Mouse (Mus musculus) embryonic facial prominence, embryonic 14.5 days (tissue): ENCODE measurements around the gene Zcchc24. TPM values are rescaled to one million over a fixed set of nuclear protein-coding genes. Genes with fewer than 3 reads are reported as not detected.
A peak's percentile ranks its signal among the peaks of the same experiment; 100 is the strongest.

ENCODE experiments used
- ATAC-seq: fragments of 200-750 bp; cut with Nextera tagmentation; 2 replicates; pipeline ENCODE4 v1.8.0; 2017; ENCODE audit warnings: low read depth, moderate number of reproducible peaks, moderate TSS enrichment
- DNase-seq: peaks from one replicate; pipeline ENCODE4 v3.0.0-alpha.2; 2015; ENCODE audit warnings: low spot score
- H3K27ac ChIP-seq: fragments of 300-500 bp; sonication (generic); replicated peaks from 2 replicates; pipeline ENCODE4 v1.5.1; 2014; ENCODE audit warnings: low read depth, mild to moderate bottlenecking, low read length, moderate library complexity
- H3K27me3 ChIP-seq: fragments of 300-500 bp; sonication (generic); replicated peaks from 2 replicates; pipeline ENCODE4 v1.6.1; 2014; ENCODE audit warnings: low read length; ENCODE audit not compliant: control insufficient read depth, insufficient read depth
- H3K36me3 ChIP-seq: fragments of 300-500 bp; sonication (generic); 2 replicates; pipeline ENCODE4 v1.6.1; 2014; ENCODE audit warnings: low read length, mixed read lengths; ENCODE audit not compliant: control insufficient read depth, insufficient read depth
- H3K4me1 ChIP-seq: fragments of 300-500 bp; sonication (generic); 2 replicates; pipeline ENCODE4 v1.6.1; 2014; ENCODE audit warnings: antibody characterized with exemption, low read length; ENCODE audit not compliant: control insufficient read depth, insufficient read depth
- H3K4me2 ChIP-seq: fragments of 300-500 bp; sonication (generic); 2 replicates; pipeline ENCODE4 v1.6.1; 2014; ENCODE audit warnings: low read depth, mild to moderate bottlenecking, low read length, moderate library complexity, mixed read lengths
- H3K4me3 ChIP-seq: fragments of 300-500 bp; sonication (generic); 2 replicates; pipeline ENCODE4 v1.5.1; 2014; ENCODE audit warnings: low read depth, mild to moderate bottlenecking, low read length
- H3K9ac ChIP-seq: fragments of 300-500 bp; sonication (generic); 2 replicates; pipeline ENCODE4 v1.6.1; 2014; ENCODE audit warnings: low read depth, mild to moderate bottlenecking, low read length, moderate library complexity, mixed read lengths
- H3K9me3 ChIP-seq: fragments of 300-500 bp; sonication (generic); 2 replicates; pipeline ENCODE4 v1.6.1; 2016; ENCODE audit warnings: low read length; ENCODE audit not compliant: control insufficient read depth
- WGBS: fragments of 180-500 bp; shearing (Covaris S2); extraction: QIAGEN DNeasy Blood & Tissue Kit; methylation state at CpG from one replicate; pipeline ENCODE4 v1.1.7; 2014; 5-methylcytosine and 5-hydroxymethylcytosine counted together
- polyA plus RNA-seq: library from polyadenylated mRNA; unstranded; fragments of >200 nt; fragmentation: Nextera tagmentation; extraction: Ambion mirVana; gene quantifications from 2 replicates; pipeline ENCODE4 v1.2.1, GENCODE M21; 2014

The Zcchc24 gene
- polyA plus RNA-seq, 1 experiment from 2014 or later = 45.6 TPM

GRCm38 (mm10) chr14:25769626-25770306 is 927 bp upstream of the Zcchc24 start:
- ATAC-seq (peak; percentile 23), DNase-seq (peak; percentile 90)
- Histone ChIP-seq H3K27me3 (no peaks in the 10 kb centered on the region), H3K36me3 (no peaks in the 10 kb centered on the region), H3K9me3 (no peaks in the 10 kb centered on the region), H3K4me2 (peak overlapping the region; percentile 90), H3K9ac (no peak overlapping the region), H3K4me1 (peaks cover 36% of the 10 kb centered on the region), H3K4me3 (peak overlapping the region; percentile 78; the same call in 1 of the 2 replicates), H3K27ac (peak overlapping the region; percentile 92)
- 12% methylated on average over 5 of the region's 8 CpGs for WGBS

- peak overlapping the region; percentile 92 for H3K27ac ChIP-seq
- ATAC-seq (peak; percentile 23), DNase-seq (peak; percentile 48)
- H3K4me3 ChIP-seq = peak overlapping the region; percentile 78
- H3K4me2 ChIP-seq = peak overlapping the region; percentile 90
- no peaks in the 10 kb centered on the region for H3K36me3 ChIP-seq
- no peaks in the 10 kb centered on the region for H3K27me3 ChIP-seq
- WGBS = under 1% methylated on average over 27 of the region's 50 CpGs
- H3K4me1 ChIP-seq = peaks cover 33% of the 10 kb centered on the region
- peak overlapping the region; percentile 86 for H3K9ac ChIP-seq
- H3K9me3 ChIP-seq = no peaks in the 10 kb centered on the region
Measured at GRCm38 (mm10) chr14:25768261-25768893, 462 bp downstream of the Zcchc24 start.

GRCm38 (mm10) chr14:25767725-25768203 is 1.1 kb downstream of the Zcchc24 start:
- Histone ChIP-seq H3K36me3 (no peaks in the 10 kb centered on the region), H3K9me3 (no peaks in the 10 kb centered on the region), H3K4me2 (peak overlapping the region; percentile 90), H3K4me3 (peak overlapping the region; percentile 78), H3K27me3 (no peaks in the 10 kb centered on the region), H3K27ac (peak overlapping the region; percentile 92), H3K9ac (peak overlapping the region; percentile 86), H3K4me1 (peaks cover 33% of the 10 kb centered on the region)
- DNase-seq (peak; percentile 35), ATAC-seq (no peak)
- WGBS = 4% methylated on average over 6 of the region's 6 CpGs

GRCm38 (mm10) chr14:25766441-25766840 is 2.4 kb downstream of the Zcchc24 start:
- Histone ChIP-seq H3K4me1 (peaks cover 33% of the 10 kb centered on the region), H3K36me3 (no peaks in the 10 kb centered on the region), H3K4me3 (peak overlapping the region; percentile 78), H3K9ac (peak overlapping the region; percentile 86), H3K27me3 (no peaks in the 10 kb centered on the region), H3K27ac (peak overlapping the region; percentile 17; the same call in 1 of the 2 replicates), H3K4me2 (peak overlapping the region; percentile 90), H3K9me3 (no peaks in the 10 kb centered on the region)
- 14% methylated on average over 4 of the region's 4 CpGs for WGBS
- DNase-seq (no peak), ATAC-seq (no peak)

GRCm38 (mm10) chr14:25765921-25766320 is 2.9 kb downstream of the Zcchc24 start:
- ATAC-seq (no peak), DNase-seq (no peak)
- peak overlapping the region; percentile 74; the same call in 1 of the 2 replicates for H3K27ac ChIP-seq
- H3K4me1 ChIP-seq = peaks cover 38% of the 10 kb centered on the region
- H3K4me3 ChIP-seq = peak overlapping the region; percentile 78
- no peaks in the 10 kb centered on the region for H3K36me3 ChIP-seq
- H3K27me3 ChIP-seq = no peaks in the 10 kb centered on the region
- H3K9ac ChIP-seq = peak overlapping the region; percentile 86; the same call in 1 of the 2 replicates
- no peaks in the 10 kb centered on the region for H3K9me3 ChIP-seq
- WGBS = 36% methylated on average over 8 of the region's 8 CpGs
- H3K4me2 ChIP-seq = peak overlapping the region; percentile 90

GRCm38 (mm10) chr14:25765146-25765545 is 3.7 kb downstream of the Zcchc24 start:
- peak overlapping the region; percentile 78; the same call in 1 of the 2 replicates for H3K4me3 ChIP-seq
- WGBS = 44% methylated on average over 12 of the region's 12 CpGs
- ATAC-seq = no peak
- H3K4me1 ChIP-seq = peaks cover 43% of the 10 kb centered on the region
- H3K27me3 ChIP-seq = no peaks in the 10 kb centered on the region
- peak overlapping the region; percentile 90 for H3K4me2 ChIP-seq
- no peaks in the 10 kb centered on the region for H3K36me3 ChIP-seq
- H3K9me3 ChIP-seq = no peaks in the 10 kb centered on the region
- peak overlapping the region; percentile 74 for H3K27ac ChIP-seq
- H3K9ac ChIP-seq = 0 out of 2 replicates have a peak overlapping the region, but pooled peaks have one; percentile 56
- DNase-seq = no peak

- no peak overlapping the region for H3K9ac ChIP-seq
- WGBS = 88% methylated on average over 5 of the region's 5 CpGs
- H3K4me3 ChIP-seq = no peak overlapping the region
- no peak for ATAC-seq
- H3K27me3 ChIP-seq = no peaks in the 10 kb centered on the region
- H3K27ac ChIP-seq = no peak overlapping the region
- H3K36me3 ChIP-seq = no peaks in the 10 kb centered on the region
- no peaks in the 10 kb centered on the region for H3K9me3 ChIP-seq
- H3K4me1 ChIP-seq = peaks cover 64% of the 10 kb centered on the region
- DNase-seq = no peak
- no peak overlapping the region for H3K4me2 ChIP-seq
Measured at GRCm38 (mm10) chr14:25761184-25761583, 7.7 kb downstream of the Zcchc24 start.

GRCm38 (mm10) chr14:25759981-25760537 is 8.8 kb downstream of the Zcchc24 start:
- peak overlapping the region; percentile 32; the same call in 1 of the 2 replicates for H3K4me2 ChIP-seq

More at GRCm38 (mm10) chr14:25759981-25760537, 8.8 kb downstream of the Zcchc24 start:
- no peak overlapping the region for H3K4me3 ChIP-seq
- ATAC-seq (no peak), DNase-seq (no peak)
- H3K36me3 ChIP-seq = peaks cover 8% of the 10 kb centered on the region
- H3K27me3 ChIP-seq = no peaks in the 10 kb centered on the region
- no peaks in the 10 kb centered on the region for H3K9me3 ChIP-seq
- WGBS = 35% methylated on average over 8 of the region's 8 CpGs
- H3K9ac ChIP-seq = peak overlapping the region; percentile 3; the same call in 1 of the 2 replicates
- H3K4me1 ChIP-seq = peaks cover 65% of the 10 kb centered on the region
- H3K27ac ChIP-seq = peak overlapping the region; percentile 76
